Mouse (Mus musculus): ENCODE measurements around the gene Plcb1.
"Not testable (repeated sequence)": the region's sequence is repeated elsewhere in the genome, so short reads cannot be mapped to it uniquely, and the experiment has no call there.

Gene Plcb1

GRCm38 (mm10) chr2:134968380-134968779 lies 182.5 kb downstream of the Plcb1 start:
- no peak for DNase-seq (ENCODE audit: low read depth, low spot score)

- DNase-seq (ENCODE audit: low read depth, low spot score) = no peak
These were observed 186.5 kb downstream of the Plcb1 start for GRCm38 (mm10) chr2:134972376-134972775.

- no peak for DNase-seq (ENCODE audit: low read depth, low spot score)
These were observed 188.8 kb downstream of the Plcb1 start for GRCm38 (mm10) chr2:134974711-134975110.

GRCm38 (mm10) chr2:134976796-134977330 lies 191.0 kb downstream of the Plcb1 start:
- DNase-seq (ENCODE audit: low read depth, low spot score) = no peak

GRCm38 (mm10) chr2:134977641-134978040 lies 191.8 kb downstream of the Plcb1 start:
- DNase-seq (ENCODE audit: low read depth, low spot score) = no peak

GRCm38 (mm10) chr2:134981394-134981793 lies 195.5 kb downstream of the Plcb1 start:
- DNase-seq (ENCODE audit: low read depth, low spot score) = no peak

- DNase-seq (ENCODE audit: low read depth, low spot score) = no peak
These were observed 199.0 kb downstream of the Plcb1 start for GRCm38 (mm10) chr2:134984884-134985283.

GRCm38 (mm10) chr2:134987978-134988377 lies 202.1 kb downstream of the Plcb1 start:
- no peak for DNase-seq (ENCODE audit: low read depth, low spot score)

GRCm38 (mm10) chr2:134989650-134990292 lies 203.9 kb downstream of the Plcb1 start:
- DNase-seq (ENCODE audit: low read depth, low spot score) = no peak

- DNase-seq (ENCODE audit: low read depth, low spot score) = peak; percentile 6
These were observed 221.3 kb downstream of the Plcb1 start for GRCm38 (mm10) chr2:135007134-135007533.

- DNase-seq (ENCODE audit: low read depth, low spot score) = not testable (repeated sequence)
These were observed 222.0 kb downstream of the Plcb1 start for GRCm38 (mm10) chr2:135007885-135008284.

- DNase-seq (ENCODE audit: low read depth, low spot score) = no peak
These were observed 224.5 kb downstream of the Plcb1 start for GRCm38 (mm10) chr2:135010371-135010770.

GRCm38 (mm10) chr2:135015501-135015900 lies 229.6 kb downstream of the Plcb1 start:
- no peak for DNase-seq (ENCODE audit: low read depth, low spot score)

- peak; percentile 17 for DNase-seq (ENCODE audit: low read depth, low spot score)
These were observed 232.4 kb downstream of the Plcb1 start for GRCm38 (mm10) chr2:135018275-135018674.

GRCm38 (mm10) chr2:135018708-135019107 lies 232.8 kb downstream of the Plcb1 start:
- DNase-seq (ENCODE audit: low read depth, low spot score) = no peak

GRCm38 (mm10) chr2:135019588-135019987 lies 233.7 kb downstream of the Plcb1 start:
- DNase-seq (ENCODE audit: low read depth, low spot score) = no peak

GRCm38 (mm10) chr2:135029288-135029687 lies 243.4 kb downstream of the Plcb1 start:
- DNase-seq (ENCODE audit: low read depth, low spot score) = no peak

- DNase-seq (ENCODE audit: low read depth, low spot score) = no peak
These were observed 243.8 kb downstream of the Plcb1 start for GRCm38 (mm10) chr2:135029700-135030099.

- no peak for DNase-seq (ENCODE audit: low read depth, low spot score)
These were observed 249.9 kb downstream of the Plcb1 start for GRCm38 (mm10) chr2:135035640-135036260.

- no peak for DNase-seq (ENCODE audit: low read depth, low spot score)
These were observed 262.9 kb downstream of the Plcb1 start for GRCm38 (mm10) chr2:135048791-135049190.

- DNase-seq (ENCODE audit: low read depth, low spot score) = no peak
These were observed 263.4 kb downstream of the Plcb1 start for GRCm38 (mm10) chr2:135049283-135049682.

GRCm38 (mm10) chr2:135051540-135052288 lies 265.8 kb downstream of the Plcb1 start:
- DNase-seq (ENCODE audit: low read depth, low spot score) = no peak

Measured in A20 (cell line).